Mouse (Mus musculus) stomach, embryonic 15.5 days (tissue): ENCODE data around the gene Klk1. TPM values are rescaled to one million over a fixed set of nuclear protein-coding genes. Genes with fewer than 3 reads are reported as not detected.

ENCODE experiments used
- ATAC-seq: fragments of 200-750 bp; cut with Nextera tagmentation; 2 replicates; pipeline ENCODE4 v1.8.0; 2017; ENCODE audit warnings: low read depth, moderate number of reproducible peaks, moderate TSS enrichment; ENCODE audit not compliant: insufficient read depth, low FRiP score
- H3K27ac ChIP-seq: fragments of 300-500 bp; sonication (generic); 2 replicates; pipeline ENCODE4 v1.5.1; 2015; ENCODE audit warnings: mild to moderate bottlenecking, inconsistent platforms
- H3K27me3 ChIP-seq: fragments of 300-500 bp; sonication (generic); replicated peaks from 2 replicates; pipeline ENCODE4 v1.6.1; 2015; ENCODE audit warnings: inconsistent platforms
- H3K36me3 ChIP-seq: fragments of 300-500 bp; sonication (generic); 2 replicates; pipeline ENCODE4 v1.6.1; 2015; ENCODE audit warnings: inconsistent platforms
- H3K4me1 ChIP-seq: fragments of 300-500 bp; sonication (generic); 2 replicates; pipeline ENCODE4 v1.6.1; 2015; ENCODE audit warnings: inconsistent platforms
- H3K4me2 ChIP-seq: fragments of 300-500 bp; sonication (generic); 2 replicates; pipeline ENCODE4 v1.6.1; 2015; ENCODE audit warnings: mild to moderate bottlenecking, inconsistent platforms
- H3K4me3 ChIP-seq: fragments of 300-500 bp; sonication (generic); replicated peaks from 2 replicates; pipeline ENCODE4 v1.5.1; 2015; ENCODE audit warnings: inconsistent platforms
- H3K9ac ChIP-seq: fragments of 300-500 bp; sonication (generic); 2 replicates; pipeline ENCODE4 v1.6.1; 2015; ENCODE audit warnings: inconsistent platforms
- H3K9me3 ChIP-seq: fragments of 300-500 bp; sonication (generic); 2 replicates; pipeline ENCODE4 v1.6.1; 2016; ENCODE audit warnings: inconsistent platforms
- WGBS: fragments of 180-500 bp; shearing (Covaris S2); methylation state at CpG from one replicate; pipeline ENCODE4 v1.1.7; 2015; 5-methylcytosine and 5-hydroxymethylcytosine counted together
- polyA plus RNA-seq: library from polyadenylated mRNA; unstranded; fragments of >200 nt; fragmentation: Nextera tagmentation; extraction: Ambion mirVana; gene quantifications from 2 replicates; pipeline ENCODE4 v1.2.1, GENCODE M21; 2015

The Klk1 gene
- polyA plus RNA-seq, 1 experiment from 2014 or later, result 19.4 TPM

- Histone ChIP-seq H3K36me3 (no peaks in the 10 kb centered on the region), H3K27ac (no peak overlapping the region), H3K9ac (no peak overlapping the region), H3K9me3 (no peaks in the 10 kb centered on the region), H3K4me1 (no peaks in the 10 kb centered on the region), H3K4me3 (no peak overlapping the region), H3K4me2 (no peak overlapping the region), H3K27me3 (0 out of 2 replicates have a peak, but pooled peaks cover 8% of the 10 kb centered on the region)
- no peak; the same call in 1 of the 2 replicates for ATAC-seq
- 63% methylated on average over 10 of the region's 10 CpGs for WGBS
Measured at GRCm38 (mm10) chr7:44276461-44277249, 51.5 kb downstream of the Klk1 start.

- Histone ChIP-seq H3K9me3 (no peaks in the 10 kb centered on the region), H3K36me3 (no peaks in the 10 kb centered on the region), H3K27me3 (0 out of 2 replicates have a peak, but pooled peaks cover 8% of the 10 kb centered on the region), H3K9ac (no peak overlapping the region), H3K4me3 (no peak overlapping the region), H3K27ac (no peak overlapping the region), H3K4me1 (no peaks in the 10 kb centered on the region), H3K4me2 (no peak overlapping the region)
- 44% methylated on average over 2 of the region's 2 CpGs for WGBS
- no peak for ATAC-seq
Measured at GRCm38 (mm10) chr7:44277250-44277622, 52.1 kb downstream of the Klk1 start.

Other genes starting within 250 kb of the Klk1 start
- not detected in 2 replicates for gene Klk1b9, start 249.3 kb upstream of the Klk1 start, polyA plus RNA-seq
- gene Klk1b11, start 229.5 kb upstream of the Klk1 start, polyA plus RNA-seq, result 0.26 TPM in 1 of 2 replicates, not detected in the other
- 0.13 TPM in 1 of 2 replicates, not detected in the other for gene Klk1b26, start 213.2 kb upstream of the Klk1 start, polyA plus RNA-seq
- gene Klk1b27, start 173.1 kb upstream of the Klk1 start, polyA plus RNA-seq, result not detected in 2 replicates
- gene Klk1b21, start 123.0 kb upstream of the Klk1 start, polyA plus RNA-seq, result not detected in 2 replicates
- gene Klk1b22, start 112.7 kb upstream of the Klk1 start, polyA plus RNA-seq, result not detected in 2 replicates
- gene Klk1b16, start 88.6 kb upstream of the Klk1 start, polyA plus RNA-seq, result 0.09 TPM in 1 of 2 replicates, not detected in the other
- 0.15 TPM in 1 of 2 replicates, not detected in the other for gene Klk1b24, start 37.1 kb upstream of the Klk1 start, polyA plus RNA-seq
- gene Klk1b3, start 27.2 kb upstream of the Klk1 start, polyA plus RNA-seq, result 0.85 and 0.95 TPM in 2 replicates
- 0.22 and 0.32 TPM in 2 replicates for gene Klk1b4, start 17.9 kb upstream of the Klk1 start, polyA plus RNA-seq
- gene Klk1b5, start 9.4 kb upstream of the Klk1 start, polyA plus RNA-seq, result 0.13 and 0.15 TPM in 2 replicates
- gene Gm36864, start 10.8 kb downstream of the Klk1 start, polyA plus RNA-seq, result 0.17 TPM in 1 of 2 replicates, not detected in the other
- 1.6 and 1.8 TPM in 2 replicates for gene 1700028J19Rik, start 21.3 kb downstream of the Klk1 start, polyA plus RNA-seq
- 120 and 139 TPM in 2 replicates for gene 2410002F23Rik, start 21.4 kb downstream of the Klk1 start, polyA plus RNA-seq
- gene Acp4, start 32.0 kb downstream of the Klk1 start, polyA plus RNA-seq, result not detected in 2 replicates
- not detected in 2 replicates for gene Gm15517, start 36.1 kb downstream of the Klk1 start, polyA plus RNA-seq
- 5.1 and 6.9 TPM in 2 replicates for gene Clec11a, start 81.5 kb downstream of the Klk1 start, polyA plus RNA-seq
- gene Shank1, start 84.9 kb downstream of the Klk1 start, polyA plus RNA-seq, result 2.2 TPM in 2 replicates
- gene Syt3, start 158.7 kb downstream of the Klk1 start, polyA plus RNA-seq, result 1.6 and 1.7 TPM in 2 replicates
- 0.80 and 1.2 TPM in 2 replicates for gene 1700008O03Rik, start 160.5 kb downstream of the Klk1 start, polyA plus RNA-seq
- gene Lrrc4b, start 203.7 kb downstream of the Klk1 start, polyA plus RNA-seq, result 0.70 and 0.81 TPM in 2 replicates
- 0.94 and 1.7 TPM in 2 replicates for gene Aspdh, start 240.0 kb downstream of the Klk1 start, polyA plus RNA-seq
- 91.3 and 105 TPM in 2 replicates for gene Josd2, start 242.6 kb downstream of the Klk1 start, polyA plus RNA-seq